Mouse (Mus musculus) ES-E14 (cell line): ENCODE data around the gene Mef2b. TPM values are rescaled to one million over a fixed set of nuclear protein-coding genes. Genes with fewer than 3 reads are reported as not detected.
A peak's percentile ranks its signal among the peaks of the same experiment; 100 is the strongest.

Source experiments
- DNase-seq: peaks from one replicate; pipeline ENCODE4 v3.0.0-alpha.2; 2013; ENCODE audit warnings: low read depth, low spot score
- H3K27ac ChIP-seq: 2 replicates; pipeline ENCODE4 v1.5.1; 2012; ENCODE audit warnings: low read depth, mild to moderate bottlenecking, low read length, moderate library complexity, mixed read lengths; ENCODE audit not compliant: poor library complexity, insufficient read depth, severe bottlenecking
- H3K36me3 ChIP-seq: 2 replicates; pipeline ENCODE4 v1.6.1; 2012; ENCODE audit warnings: mild to moderate bottlenecking, low read length, moderate library complexity, mixed read lengths; ENCODE audit not compliant: control insufficient read depth, poor library complexity, insufficient read depth, severe bottlenecking
- H3K4me1 ChIP-seq, 2 experiments: fragments of 150-350 bp in 1 of 2; sonication (generic) in 1 of 2; 2 replicates each; pipeline ENCODE4 v1.6.1; 2012; ENCODE audit warnings: low read length in 2 of 2, mild to moderate bottlenecking in 1 of 2, mixed read lengths in 1 of 2; ENCODE audit not compliant: control insufficient read depth in 2 of 2, insufficient read depth in 2 of 2, poor library complexity in 1 of 2
- H3K4me3 ChIP-seq, 2 experiments: fragments of 150-350 bp in 1 of 2; sonication (generic) in 1 of 2; 2 replicates each; pipeline ENCODE4 v1.5.1; 2012; ENCODE audit warnings: low read length in 2 of 2, low read depth in 1 of 2, mild to moderate bottlenecking in 1 of 2, mixed read lengths in 1 of 2; ENCODE audit not compliant: insufficient read depth in 1 of 2, poor library complexity in 1 of 2, severe bottlenecking in 1 of 2
- H3K9ac ChIP-seq: 2 replicates; pipeline ENCODE4 v1.6.1; 2012; ENCODE audit warnings: low read depth, mild to moderate bottlenecking, low read length, mixed read lengths; ENCODE audit not compliant: poor library complexity, insufficient read depth, severe bottlenecking
- H3K9me3 ChIP-seq: fragments of 150-350 bp; sonication (generic); 2 replicates; pipeline ENCODE4 v1.6.1; 2012; ENCODE audit warnings: low read depth, mild to moderate bottlenecking, low read length; ENCODE audit not compliant: control insufficient read depth, insufficient read depth
- CHD2 ChIP-seq: IDR thresholded peaks from 2 replicates; pipeline ENCODE4 v1.6.1; 2014; ENCODE audit warnings: mild to moderate bottlenecking, low read depth, low read length, inconsistent platforms
- HCFC1 ChIP-seq: IDR thresholded peaks from 2 replicates; pipeline ENCODE4 v1.6.1; 2012; ENCODE audit warnings: low read length, inconsistent platforms, borderline replicate concordance; ENCODE audit not compliant: insufficient read depth
- MAFK ChIP-seq: IDR thresholded peaks from 2 replicates; pipeline ENCODE4 v1.6.1; 2014; ENCODE audit warnings: mild to moderate bottlenecking, low read depth, low read length, inconsistent platforms; ENCODE audit not compliant: insufficient read depth
- ZC3H11A ChIP-seq: IDR thresholded peaks from 2 replicates; pipeline ENCODE4 v1.6.1; 2012; ENCODE audit warnings: low read depth, mild to moderate bottlenecking, inconsistent platforms, low read length, borderline replicate concordance
- ZNF384 ChIP-seq: IDR thresholded peaks from 2 replicates; pipeline ENCODE4 v1.6.1; 2012; ENCODE audit warnings: low read depth, low read length, inconsistent platforms
- in situ Hi-C, 2 experiments: fragments of 600-800 bp; cut with MboI; formaldehyde crosslinking; loops; one replicate each; pipeline ENCODE4 v1.15.1; 2025; ENCODE audit warnings: low sequenced_read_pairs in 2 of 2, inconsistent platforms in 1 of 2; ENCODE audit not compliant: unreplicated experiment in 2 of 2
- total RNA-seq: library from RNA; depleted of rRNA; stranded (reverse); fragments of 300-350 nt; gene quantifications from 2 replicates; pipeline ENCODE4 v1.2.3, GENCODE M21; 2012

Gene Mef2b
- total RNA-seq, 1 experiment: 3.6 TPM

GRCm38 (mm10) chr8:70201417-70201816, 61.9 kb downstream of the Mef2b start:
- Histone ChIP-seq H3K4me1 (peaks cover 0 to 2% of the 10 kb centered on the region in 2 experiments; a peak in 1 of 4 replicates), H3K27ac (no peak overlapping the region), H3K9ac (no peak overlapping the region), H3K36me3 (no peaks in the 10 kb centered on the region), H3K9me3 (no peaks in the 10 kb centered on the region), H3K4me3 (no peak overlapping the region)
- in situ Hi-C loops: no loop called here
- TF ChIP-seq ZNF384 (no peak), CHD2 (no peak), ZC3H11A (no peak), HCFC1 (no peak), MAFK (no peak)
- no peak for DNase-seq

GRCm38 (mm10) chr8:70203072-70203471, 63.6 kb downstream of the Mef2b start:
- Histone ChIP-seq H3K36me3 (no peaks in the 10 kb centered on the region), H3K9me3 (no peaks in the 10 kb centered on the region), H3K27ac (no peak overlapping the region), H3K4me3 (no peak overlapping the region), H3K4me1 (peaks cover 0 to 2% of the 10 kb centered on the region in 2 experiments; a peak in 1 of 4 replicates), H3K9ac (no peak overlapping the region)
- in situ Hi-C loops: no loop called here
- DNase-seq: no peak
- TF ChIP-seq ZC3H11A (no peak), MAFK (no peak), ZNF384 (no peak), CHD2 (no peak), HCFC1 (no peak)

- Histone ChIP-seq H3K4me3 (no peak overlapping the region), H3K4me1 (peaks cover 0 to 3% of the 10 kb centered on the region in 2 experiments; a peak in 1 of 4 replicates), H3K9me3 (no peaks in the 10 kb centered on the region), H3K27ac (no peak overlapping the region), H3K9ac (no peak overlapping the region), H3K36me3 (no peaks in the 10 kb centered on the region)
- no peak for TF ChIP-seq ZC3H11A
- no peak for TF ChIP-seq ZNF384
- TF ChIP-seq CHD2: no peak
- TF ChIP-seq MAFK: no peak
- no peak for TF ChIP-seq HCFC1
- DNase-seq: no peak
- in situ Hi-C loops: no loop called here
Observed at GRCm38 (mm10) chr8:70204757-70205156, 65.2 kb downstream of the Mef2b start.

- Histone ChIP-seq H3K27ac (no peak overlapping the region), H3K4me3 (no peak overlapping the region), H3K9ac (no peak overlapping the region), H3K9me3 (no peaks in the 10 kb centered on the region), H3K4me1 (peaks cover 4 to 14% of the 10 kb centered on the region in 2 experiments; a peak in 3 of 4 replicates), H3K36me3 (no peaks in the 10 kb centered on the region)
- TF ChIP-seq MAFK (no peak), ZNF384 (no peak), ZC3H11A (no peak), HCFC1 (no peak), CHD2 (no peak)
- DNase-seq: no peak
- in situ Hi-C loops: no loop called here
Observed at GRCm38 (mm10) chr8:70208130-70208529, 68.6 kb downstream of the Mef2b start.

GRCm38 (mm10) chr8:70210538-70210937, 71.0 kb downstream of the Mef2b start:
- in situ Hi-C loops: no loop called here
- DNase-seq: no peak
- Histone ChIP-seq H3K9ac (peak overlapping the region; percentile 1; the same call in 1 of the 2 replicates), H3K4me1 (peaks cover 9 to 12% of the 10 kb centered on the region in 2 experiments; a peak in 3 of 4 replicates), H3K9me3 (no peaks in the 10 kb centered on the region), H3K36me3 (no peaks in the 10 kb centered on the region), H3K4me3 (no peak overlapping the region), H3K27ac (no peak overlapping the region)
- TF ChIP-seq ZC3H11A (0 out of 2 replicates have a peak, but pooled peaks have one; percentile 2), HCFC1 (no peak)
